Mouse (Mus musculus) limb, embryonic 15.5 days (tissue): ENCODE results near the gene Lrrc26. TPM values are rescaled to one million over a fixed set of nuclear protein-coding genes. Genes with fewer than 3 reads are reported as not detected.
A peak's percentile ranks its signal among the peaks of the same experiment; 100 is the strongest.
"Not testable (repeated sequence)": the region's sequence is repeated elsewhere in the genome, so short reads cannot be mapped to it uniquely, and the experiment has no call there.

Source experiments
- ATAC-seq: fragments of 200-750 bp; cut with Nextera tagmentation; 2 replicates; pipeline ENCODE4 v1.8.0; 2017; ENCODE audit warnings: low read depth, moderate TSS enrichment; ENCODE audit not compliant: insufficient number of reproducible peaks, low FRiP score, low TSS enrichment
- H3K27ac ChIP-seq: fragments of 300-500 bp; sonication (generic); 2 replicates; pipeline ENCODE4 v1.5.1; 2015; ENCODE audit warnings: moderate library complexity, mild to moderate bottlenecking, inconsistent platforms
- H3K27me3 ChIP-seq: fragments of 300-500 bp; sonication (generic); 2 replicates; pipeline ENCODE4 v1.6.1; 2015; ENCODE audit warnings: inconsistent platforms
- H3K36me3 ChIP-seq: fragments of 300-500 bp; sonication (generic); 2 replicates; pipeline ENCODE4 v1.6.1; 2015; ENCODE audit warnings: inconsistent platforms
- H3K4me1 ChIP-seq: fragments of 300-500 bp; sonication (generic); 2 replicates; pipeline ENCODE4 v1.6.1; 2015; ENCODE audit warnings: inconsistent platforms
- H3K4me2 ChIP-seq: fragments of 300-500 bp; sonication (generic); 2 replicates; pipeline ENCODE4 v1.6.1; 2015; ENCODE audit warnings: mild to moderate bottlenecking, inconsistent platforms
- H3K4me3 ChIP-seq: fragments of 300-500 bp; sonication (generic); 2 replicates; pipeline ENCODE4 v1.5.1; 2015; ENCODE audit warnings: mild to moderate bottlenecking, inconsistent platforms
- H3K9ac ChIP-seq: fragments of 300-500 bp; sonication (generic); 2 replicates; pipeline ENCODE4 v1.6.1; 2015; ENCODE audit warnings: inconsistent platforms
- H3K9me3 ChIP-seq: fragments of 300-500 bp; sonication (generic); 2 replicates; pipeline ENCODE4 v1.6.1; 2016; ENCODE audit warnings: inconsistent platforms
- WGBS: fragments of 180-500 bp; shearing (Covaris S2); methylation state at CpG from one replicate; pipeline ENCODE4 v1.1.7; 2015; 5-methylcytosine and 5-hydroxymethylcytosine counted together
- polyA plus RNA-seq: library from polyadenylated mRNA; unstranded; fragments of >200 nt; fragmentation: Nextera tagmentation; extraction: Ambion mirVana; gene quantifications from 2 replicates; pipeline ENCODE4 v1.2.1, GENCODE M21; 2015

Gene Lrrc26
- polyA plus RNA-seq, 1 experiment from 2014 or later = 0.61 TPM

DNA sequence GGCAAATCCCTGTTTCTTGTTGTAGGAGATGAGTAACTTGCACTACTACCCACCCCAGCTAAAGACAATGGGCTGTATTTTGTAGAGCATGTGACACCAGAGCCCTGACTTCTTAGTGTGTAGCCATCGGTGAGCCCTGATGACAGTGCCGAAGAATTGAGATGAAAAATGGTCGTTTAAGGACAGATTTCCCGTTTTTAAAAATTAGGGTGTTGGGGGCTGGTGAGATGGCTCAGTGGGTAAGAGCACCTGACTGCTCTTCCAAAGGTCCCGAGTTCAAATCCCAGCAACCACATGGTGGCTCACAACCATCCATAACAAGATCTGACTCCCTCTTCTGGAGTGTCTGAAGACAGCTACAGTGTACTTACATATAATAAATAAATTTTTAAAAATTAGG is 32.5 kb upstream of the Lrrc26 start:
- WGBS = 84% methylated on average over 5 of the region's 5 CpGs
- not testable (repeated sequence) for H3K9ac ChIP-seq, H3K4me2 ChIP-seq, H3K27me3 ChIP-seq, H3K36me3 ChIP-seq, H3K4me3 ChIP-seq, ATAC-seq, H3K9me3 ChIP-seq, H3K27ac ChIP-seq
- H3K4me1 ChIP-seq = peaks cover 21% of the 10 kb centered on the region

DNA sequence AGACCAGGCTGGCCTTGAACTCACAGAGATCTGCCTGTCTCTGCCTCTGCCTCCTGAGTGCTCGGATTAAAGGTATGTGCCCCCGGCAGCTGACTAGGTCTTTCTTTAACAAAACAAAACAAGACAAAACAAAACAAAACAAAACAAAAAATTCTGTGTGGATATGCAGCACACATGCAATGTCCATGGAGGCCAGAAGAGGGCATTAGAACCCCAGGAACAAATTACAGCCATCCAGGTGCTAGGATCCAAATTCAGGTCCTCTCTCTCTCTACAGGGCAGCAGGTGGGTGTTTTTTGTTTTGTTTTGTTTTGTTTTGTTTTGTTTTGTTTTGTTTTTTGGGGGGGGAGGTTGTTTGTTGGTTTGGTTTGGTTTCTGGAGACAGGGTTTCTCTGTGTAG is 30.8 kb upstream of the Lrrc26 start:
- Histone ChIP-seq H3K9me3 (no peaks in the 10 kb centered on the region), H3K4me3 (no peak overlapping the region), H3K9ac (no peak overlapping the region), H3K27me3 (peaks cover 9% of the 10 kb centered on the region), H3K4me2 (no peak overlapping the region), H3K4me1 (peaks cover 33% of the 10 kb centered on the region), H3K27ac (no peak overlapping the region), H3K36me3 (no peaks in the 10 kb centered on the region)
- ATAC-seq = no peak
- 61% methylated on average over 2 of the region's 2 CpGs for WGBS

DNA sequence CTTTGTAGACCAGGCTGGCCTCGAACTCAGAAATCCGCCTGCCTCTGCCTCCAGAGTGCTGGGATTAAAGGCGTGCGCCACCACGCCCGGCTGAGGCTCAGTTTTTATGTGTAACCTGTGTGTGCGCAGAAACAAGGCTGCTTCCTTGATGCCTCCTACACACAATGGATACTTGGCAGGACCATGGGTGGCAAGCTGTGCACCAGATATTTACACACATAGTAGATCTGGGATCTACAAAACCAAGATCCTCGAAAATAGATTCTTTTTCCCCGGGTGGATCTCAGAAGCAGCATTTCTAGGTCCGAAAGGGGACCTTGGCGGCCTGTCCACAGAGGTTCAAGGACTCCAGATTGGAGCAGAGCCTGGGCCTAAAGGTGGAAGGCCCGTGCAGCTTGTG is 27.8 kb upstream of the Lrrc26 start:
- H3K9ac ChIP-seq = no peak overlapping the region
- WGBS = 46% methylated on average over 12 of the region's 12 CpGs
- peaks cover 39% of the 10 kb centered on the region for H3K4me1 ChIP-seq
- H3K36me3 ChIP-seq = no peaks in the 10 kb centered on the region
- no peak overlapping the region; the same call in 1 of the 2 replicates for H3K27ac ChIP-seq
- H3K4me2 ChIP-seq = peak overlapping the region; percentile 98
- no peak; the same call in 1 of the 2 replicates for ATAC-seq
- H3K4me3 ChIP-seq = peak overlapping the region; percentile 63
- H3K27me3 ChIP-seq = peaks cover 20% of the 10 kb centered on the region
- no peaks in the 10 kb centered on the region for H3K9me3 ChIP-seq

DNA sequence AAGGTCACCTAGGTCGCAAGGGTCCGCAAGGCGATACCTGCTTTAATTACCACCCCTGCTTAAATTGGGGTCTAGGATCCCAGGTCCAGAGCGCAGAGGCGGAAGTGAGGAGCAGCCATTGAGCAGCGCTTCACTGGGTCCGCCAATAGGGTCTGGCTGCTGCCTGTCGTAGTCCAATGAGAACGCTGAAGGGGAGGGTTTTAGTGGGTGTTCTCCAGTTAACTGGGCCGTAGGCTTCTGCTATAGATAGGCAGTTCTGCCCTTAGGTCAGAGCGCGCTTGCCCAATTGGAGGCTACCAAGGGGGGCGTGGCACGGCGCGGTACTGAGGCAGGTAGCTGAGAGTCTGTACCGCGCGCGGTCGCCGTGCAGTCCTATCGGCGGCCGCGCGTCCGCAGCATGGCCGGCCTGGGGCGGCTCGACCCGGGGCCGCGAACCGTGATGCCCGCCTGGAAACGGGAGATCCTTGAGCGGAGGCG is 27.4 kb upstream of the Lrrc26 start, which contains the start of gene Tprn:
Gene Tprn (plus strand): TSS at position 328 of the 477 bp plus-strand sequence.
- Histone ChIP-seq H3K27ac (no peak within 1 kb of the TSS; the same call in 1 of the 2 replicates), H3K27me3 (peaks cover 20% of the 10 kb centered on the region), H3K4me1 (peaks cover 39% of the 10 kb centered on the region), H3K4me2 (peak within 1 kb of the TSS; percentile 98), H3K36me3 (no peaks in the 10 kb centered on the region), H3K9ac (peak within 1 kb of the TSS; percentile 54), H3K9me3 (no peaks in the 10 kb centered on the region), H3K4me3 (peak within 1 kb of the TSS; percentile 63)
- ATAC-seq = peak; percentile 97
- WGBS = under 1% methylated on average over 39 of the region's 39 CpGs

DNA sequence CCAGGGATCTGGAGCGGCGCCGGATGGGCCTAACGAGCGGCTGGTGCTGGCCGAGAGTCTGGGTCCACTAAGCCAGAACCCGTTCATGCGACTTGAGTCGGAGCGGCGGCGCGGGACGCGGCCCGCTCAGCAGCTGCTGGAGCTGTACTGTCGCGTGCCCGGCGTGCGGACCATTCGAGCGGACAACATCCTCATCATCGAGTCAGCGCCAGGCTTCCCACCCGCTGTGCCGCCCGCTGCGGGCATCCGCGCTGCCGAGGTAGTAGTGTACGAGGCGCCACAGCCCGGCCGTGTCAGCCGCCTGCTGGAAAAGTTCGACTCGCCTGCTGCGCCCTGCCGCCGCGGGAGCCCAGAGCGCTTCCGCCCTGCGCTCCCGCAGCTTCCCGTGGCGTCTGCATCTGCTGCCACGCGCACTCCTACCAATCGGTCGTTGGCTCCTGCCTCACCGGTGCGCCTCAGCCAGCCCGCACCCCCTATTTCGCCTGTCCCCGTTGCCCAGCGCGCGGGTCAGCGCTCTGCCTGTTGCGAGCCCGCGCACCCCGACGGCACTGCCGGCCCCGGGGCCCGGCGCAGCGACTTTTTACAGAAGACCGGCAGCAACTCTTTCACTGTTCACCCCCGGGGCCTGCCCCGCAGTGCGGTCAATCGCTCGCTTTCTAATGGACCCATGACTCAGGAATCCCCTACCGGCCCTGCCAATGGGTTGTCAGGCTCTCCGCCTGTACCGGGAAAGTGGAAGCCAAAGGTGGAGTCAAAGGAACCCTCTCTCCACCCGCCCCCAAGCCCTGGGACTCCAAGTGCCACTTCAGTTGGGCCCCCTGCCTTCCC is 26.7 kb upstream of the Lrrc26 start:
- Histone ChIP-seq H3K27me3 (peaks cover 20% of the 10 kb centered on the region), H3K4me1 (peaks cover 39% of the 10 kb centered on the region), H3K36me3 (0 out of 2 replicates have a peak, but pooled peaks cover 5% of the 10 kb centered on the region), H3K9me3 (no peaks in the 10 kb centered on the region), H3K9ac (peak overlapping the region; percentile 54), H3K4me2 (peak overlapping the region; percentile 98), H3K4me3 (peak overlapping the region; percentile 63), H3K27ac (no peak overlapping the region)
- WGBS = under 1% methylated on average over 56 of the region's 82 CpGs
- 0 out of 2 replicates have a peak, but pooled peaks have one; percentile 7 for ATAC-seq

GRCm38 (mm10) chr2:25263623-25264285 is 26.0 kb upstream of the Lrrc26 start:
- 20% methylated on average over 12 of the region's 12 CpGs for WGBS
- Histone ChIP-seq H3K4me2 (peak overlapping the region; percentile 98), H3K4me1 (peaks cover 39% of the 10 kb centered on the region)

GRCm38 (mm10) chr2:25264286-25264660 is 25.4 kb upstream of the Lrrc26 start:
- Histone ChIP-seq H3K27ac (no peak overlapping the region), H3K36me3 (peaks cover 17% of the 10 kb centered on the region; the same call in 1 of the 2 replicates), H3K9ac (0 out of 2 replicates have a peak overlapping the region, but pooled peaks have one; percentile 7), H3K9me3 (no peaks in the 10 kb centered on the region), H3K4me1 (peaks cover 39% of the 10 kb centered on the region), H3K27me3 (peaks cover 20% of the 10 kb centered on the region), H3K4me3 (0 out of 2 replicates have a peak overlapping the region, but pooled peaks have one; percentile 63), H3K4me2 (no peak overlapping the region)
- no peak for ATAC-seq
- 73% methylated on average over 5 of the region's 5 CpGs for WGBS

More at GRCm38 (mm10) chr2:25263623-25264285, 26.0 kb upstream of the Lrrc26 start:
- 0 out of 2 replicates have a peak, but pooled peaks cover 12% of the 10 kb centered on the region for H3K36me3 ChIP-seq
- peak overlapping the region; percentile 54 for H3K9ac ChIP-seq
- peak overlapping the region; percentile 63 for H3K4me3 ChIP-seq
- H3K9me3 ChIP-seq = no peaks in the 10 kb centered on the region
- H3K27ac ChIP-seq = no peak overlapping the region
- no peak for ATAC-seq
- H3K27me3 ChIP-seq = peaks cover 20% of the 10 kb centered on the region

- H3K36me3 ChIP-seq = peaks cover 23% of the 10 kb centered on the region
- H3K4me1 ChIP-seq = peaks cover 39% of the 10 kb centered on the region
- no peak overlapping the region for H3K4me2 ChIP-seq
- no peak overlapping the region for H3K4me3 ChIP-seq
- H3K9ac ChIP-seq = no peak overlapping the region
- 60% methylated on average over 3 of the region's 3 CpGs for WGBS
- H3K27me3 ChIP-seq = peaks cover 20% of the 10 kb centered on the region
- H3K9me3 ChIP-seq = no peaks in the 10 kb centered on the region
- ATAC-seq = no peak
- H3K27ac ChIP-seq = no peak overlapping the region
These were observed 24.9 kb upstream of the Lrrc26 start for GRCm38 (mm10) chr2:25264851-25265250.

- Histone ChIP-seq H3K4me2 (0 out of 2 replicates have a peak overlapping the region, but pooled peaks have one; percentile 3), H3K27ac (no peak overlapping the region), H3K36me3 (peaks cover 35% of the 10 kb centered on the region), H3K27me3 (peaks cover 20% of the 10 kb centered on the region), H3K9ac (0 out of 2 replicates have a peak overlapping the region, but pooled peaks have one; percentile 2), H3K9me3 (no peaks in the 10 kb centered on the region), H3K4me1 (peaks cover 46% of the 10 kb centered on the region), H3K4me3 (no peak overlapping the region)
- 60% methylated on average over 6 of the region's 6 CpGs for WGBS
- ATAC-seq = no peak
These were observed 23.6 kb upstream of the Lrrc26 start for GRCm38 (mm10) chr2:25265897-25266656.

DNA sequence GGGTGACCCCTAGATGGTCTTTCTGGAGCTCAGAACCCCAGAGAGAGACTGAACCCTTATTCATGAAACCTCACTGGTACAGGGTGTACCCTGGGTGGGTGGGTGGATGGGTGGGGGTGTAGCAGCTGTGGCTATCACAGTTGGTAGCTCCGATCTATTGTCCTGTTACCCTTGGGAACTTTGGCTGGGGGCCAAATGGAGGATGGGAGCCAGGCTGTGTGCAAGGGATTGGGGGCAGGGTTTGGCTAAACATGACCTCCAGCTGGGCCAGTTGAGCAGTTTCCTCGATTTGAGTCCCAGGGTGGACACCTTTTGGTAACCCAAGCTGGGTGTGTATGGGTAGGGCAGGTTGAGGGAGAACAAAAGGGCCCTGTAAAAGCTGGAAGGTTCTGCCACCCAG is 23.0 kb upstream of the Lrrc26 start:
- H3K36me3 ChIP-seq = peaks cover 38% of the 10 kb centered on the region
- WGBS = 39% methylated on average over 2 of the region's 2 CpGs
- no peak overlapping the region for H3K27ac ChIP-seq
- no peak for ATAC-seq
- H3K27me3 ChIP-seq = peaks cover 20% of the 10 kb centered on the region
- H3K4me3 ChIP-seq = no peak overlapping the region
- H3K9ac ChIP-seq = no peak overlapping the region
- peaks cover 52% of the 10 kb centered on the region for H3K4me1 ChIP-seq
- H3K4me2 ChIP-seq = no peak overlapping the region
- H3K9me3 ChIP-seq = no peaks in the 10 kb centered on the region

GRCm38 (mm10) chr2:25267241-25267640 is 22.5 kb upstream of the Lrrc26 start:
- Histone ChIP-seq H3K36me3 (peaks cover 38% of the 10 kb centered on the region), H3K9me3 (no peaks in the 10 kb centered on the region), H3K9ac (no peak overlapping the region), H3K4me2 (no peak overlapping the region), H3K27ac (no peak overlapping the region), H3K4me1 (peaks cover 47% of the 10 kb centered on the region), H3K27me3 (peaks cover 20% of the 10 kb centered on the region), H3K4me3 (no peak overlapping the region)
- ATAC-seq = no peak
